Mouse (Mus musculus) limb, embryonic 10.5 days (tissue): ENCODE results near the gene Wapl. TPM values are rescaled to one million over a fixed set of nuclear protein-coding genes. Genes with fewer than 3 reads are reported as not detected.

Experiments
- DNase-seq: peaks from one replicate; pipeline ENCODE4 v3.0.0-alpha.2; 2017; ENCODE audit warnings: low spot score
- H3K27ac ChIP-seq: fragments of 300-500 bp; sonication (generic); 2 replicates; pipeline ENCODE4 v1.5.1; 2016; ENCODE audit warnings: mild to moderate bottlenecking
- H3K27me3 ChIP-seq: fragments of 300-500 bp; sonication (generic); 2 replicates; pipeline ENCODE4 v1.6.1; 2016; ENCODE audit warnings: low read depth, mild to moderate bottlenecking; ENCODE audit not compliant: poor library complexity, severe bottlenecking
- H3K36me3 ChIP-seq: fragments of 300-500 bp; sonication (generic); 2 replicates; pipeline ENCODE4 v1.6.1; 2016; ENCODE audit warnings: mild to moderate bottlenecking, moderate library complexity
- H3K4me1 ChIP-seq: fragments of 300-500 bp; sonication (generic); 2 replicates; pipeline ENCODE4 v1.6.1; 2016
- H3K4me3 ChIP-seq: fragments of 300-500 bp; sonication (generic); 2 replicates; pipeline ENCODE4 v1.5.1; 2016; ENCODE audit warnings: mild to moderate bottlenecking, moderate library complexity
- H3K9me3 ChIP-seq: fragments of 300-500 bp; sonication (generic); replicated peaks from 2 replicates; pipeline ENCODE4 v1.6.1; 2016; ENCODE audit warnings: mild to moderate bottlenecking
- WGBS: fragments of 180-500 bp; shearing (Covaris S2); methylation state at CpG from one replicate; pipeline ENCODE4 v1.1.7; 2016; 5-methylcytosine and 5-hydroxymethylcytosine counted together
- polyA plus RNA-seq: library from polyadenylated mRNA; unstranded; fragments of >200 nt; fragmentation: Nextera tagmentation; extraction: Ambion mirVana; gene quantifications from 2 replicates; pipeline ENCODE4 v1.2.1, GENCODE M21; 2016

The Wapl gene
- polyA plus RNA-seq, 1 experiment from 2014 or later, result 28.2 TPM

GRCm38 (mm10) chr14:34769567-34770158 lies 95.9 kb downstream of the Wapl start:
- Histone ChIP-seq H3K4me1 (peaks cover 17% of the 10 kb centered on the region), H3K9me3 (no peaks in the 10 kb centered on the region), H3K27ac (peak overlapping the region; percentile 62; the same call in 1 of the 2 replicates), H3K27me3 (peaks cover 19% of the 10 kb centered on the region), H3K36me3 (no peaks in the 10 kb centered on the region), H3K4me3 (peak overlapping the region; percentile 62)
- WGBS, result 15% methylated on average over 32 of the region's 32 CpGs
- DNase-seq, result peak; percentile 68

- Histone ChIP-seq H3K36me3 (no peaks in the 10 kb centered on the region), H3K9me3 (no peaks in the 10 kb centered on the region), H3K4me3 (no peak overlapping the region), H3K27me3 (peaks cover 19% of the 10 kb centered on the region), H3K4me1 (peaks cover 15% of the 10 kb centered on the region), H3K27ac (no peak overlapping the region)
- DNase-seq, result no peak
- 81% methylated on average over 6 of the region's 6 CpGs for WGBS
These were observed 96.7 kb downstream of the Wapl start for GRCm38 (mm10) chr14:34770467-34770866.

- no peaks in the 10 kb centered on the region for H3K9me3 ChIP-seq
These were observed 97.9 kb downstream of the Wapl start for GRCm38 (mm10) chr14:34771601-34772000.

GRCm38 (mm10) chr14:34772132-34772531 lies 98.4 kb downstream of the Wapl start:
- no peaks in the 10 kb centered on the region for H3K36me3 ChIP-seq
- DNase-seq, result no peak
- H3K27ac ChIP-seq, result no peak overlapping the region
- H3K9me3 ChIP-seq, result no peaks in the 10 kb centered on the region
- peaks cover 15% of the 10 kb centered on the region for H3K4me1 ChIP-seq
- peaks cover 19% of the 10 kb centered on the region for H3K27me3 ChIP-seq
- no peak overlapping the region for H3K4me3 ChIP-seq
- 63% methylated on average over 7 of the region's 7 CpGs for WGBS

More at GRCm38 (mm10) chr14:34771601-34772000, 97.9 kb downstream of the Wapl start:
- no peak overlapping the region for H3K27ac ChIP-seq
- peaks cover 15% of the 10 kb centered on the region for H3K4me1 ChIP-seq
- peaks cover 19% of the 10 kb centered on the region for H3K27me3 ChIP-seq
- WGBS, result 28% methylated on average over 9 of the region's 9 CpGs
- no peaks in the 10 kb centered on the region for H3K36me3 ChIP-seq
- H3K4me3 ChIP-seq, result no peak overlapping the region
- DNase-seq, result no peak

- H3K36me3 ChIP-seq, result no peaks in the 10 kb centered on the region
- H3K27me3 ChIP-seq, result peaks cover 24% of the 10 kb centered on the region
- no peaks in the 10 kb centered on the region for H3K9me3 ChIP-seq
- no peak for DNase-seq
- H3K4me1 ChIP-seq, result peaks cover 12% of the 10 kb centered on the region
- 87% methylated on average over 3 of the region's 3 CpGs for WGBS
- H3K4me3 ChIP-seq, result no peak overlapping the region
- no peak overlapping the region for H3K27ac ChIP-seq
These were observed 100.0 kb downstream of the Wapl start for GRCm38 (mm10) chr14:34773681-34774080.

GRCm38 (mm10) chr14:34774231-34774630 lies 100.5 kb downstream of the Wapl start:
- Histone ChIP-seq H3K27me3 (peaks cover 22% of the 10 kb centered on the region), H3K36me3 (no peaks in the 10 kb centered on the region), H3K27ac (no peak overlapping the region), H3K9me3 (no peaks in the 10 kb centered on the region), H3K4me1 (peaks cover 8% of the 10 kb centered on the region), H3K4me3 (no peak overlapping the region)
- DNase-seq, result no peak
- WGBS, result 82% methylated on average over 6 of the region's 6 CpGs

GRCm38 (mm10) chr14:34776719-34777385 lies 103.1 kb downstream of the Wapl start:
- no peak overlapping the region for H3K27ac ChIP-seq
- 0 out of 2 replicates have a peak, but pooled peaks cover 5% of the 10 kb centered on the region for H3K27me3 ChIP-seq
- H3K36me3 ChIP-seq, result no peaks in the 10 kb centered on the region
- H3K4me1 ChIP-seq, result 0 out of 2 replicates have a peak, but pooled peaks cover 2% of the 10 kb centered on the region
- no peak overlapping the region for H3K4me3 ChIP-seq
- no peak for DNase-seq
- WGBS, result 90% methylated on average over 12 of the region's 12 CpGs
- no peaks in the 10 kb centered on the region for H3K9me3 ChIP-seq

- H3K27me3 ChIP-seq, result 0 out of 2 replicates have a peak, but pooled peaks cover 5% of the 10 kb centered on the region
- no peaks in the 10 kb centered on the region for H3K9me3 ChIP-seq
- 18% methylated on average over 10 of the region's 10 CpGs for WGBS
- H3K27ac ChIP-seq, result no peak overlapping the region
- peak; percentile 66 for DNase-seq
- H3K4me1 ChIP-seq, result 0 out of 2 replicates have a peak, but pooled peaks cover 2% of the 10 kb centered on the region
- no peaks in the 10 kb centered on the region for H3K36me3 ChIP-seq
- H3K4me3 ChIP-seq, result no peak overlapping the region
These were observed 104.1 kb downstream of the Wapl start for GRCm38 (mm10) chr14:34777810-34778209.

- no peak for DNase-seq
- WGBS, result 84% methylated on average over 7 of the region's 7 CpGs
- 0 out of 2 replicates have a peak, but pooled peaks cover 2% of the 10 kb centered on the region for H3K4me1 ChIP-seq
These were observed 105.0 kb downstream of the Wapl start for GRCm38 (mm10) chr14:34778760-34779159.

GRCm38 (mm10) chr14:34793406-34794037 lies 119.8 kb downstream of the Wapl start:
- no peaks in the 10 kb centered on the region for H3K9me3 ChIP-seq
- no peak overlapping the region for H3K4me3 ChIP-seq
- no peaks in the 10 kb centered on the region for H3K27me3 ChIP-seq
- WGBS, result 95% methylated on average over 1 of the region's 1 CpGs
- DNase-seq, result no peak
- H3K27ac ChIP-seq, result no peak overlapping the region
- no peaks in the 10 kb centered on the region for H3K4me1 ChIP-seq
- no peaks in the 10 kb centered on the region for H3K36me3 ChIP-seq

More at GRCm38 (mm10) chr14:34778760-34779159, 105.0 kb downstream of the Wapl start:
- Histone ChIP-seq H3K27me3 (0 out of 2 replicates have a peak, but pooled peaks cover 5% of the 10 kb centered on the region), H3K4me3 (no peak overlapping the region), H3K36me3 (no peaks in the 10 kb centered on the region), H3K9me3 (no peaks in the 10 kb centered on the region), H3K27ac (no peak overlapping the region)
